8 mouse cellular contexts compared by ENCODE assay signal in the genomic region with DNA sequence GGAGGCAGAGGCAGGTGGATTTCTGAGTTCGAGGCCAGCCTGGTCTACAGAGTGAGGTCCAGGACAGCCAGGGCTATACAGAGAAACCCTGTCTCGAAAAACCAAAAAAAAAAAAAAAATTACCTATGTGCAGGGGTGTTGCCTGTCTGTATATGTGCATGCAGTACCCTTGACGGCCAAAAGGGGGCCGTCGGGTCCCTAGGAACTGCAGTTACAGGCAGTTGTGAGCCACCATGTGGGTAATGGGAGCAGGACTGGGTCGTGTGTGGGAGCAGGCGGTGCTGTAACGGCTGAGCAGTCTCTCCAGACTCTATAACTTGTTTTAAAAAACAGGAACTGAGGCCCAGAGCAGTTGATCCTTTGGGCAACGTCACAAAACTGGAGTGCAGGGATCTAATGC. TPM values are rescaled to one million over a fixed set of nuclear protein-coding genes. Genes with fewer than 3 reads are reported as not detected.
DNase-seq lines count a peak whose midpoint lies in the region; ATAC-seq and TF ChIP-seq lines count a peak whose summit lies in the region.

No protein-coding gene starts in this region.

- no peak for TF ChIP-seq POLR2A in heart, adult 2 months (IDR thresholded peaks at IDR 0.05; ENCODE audit: insufficient read depth, low read depth, low read length)

- ATAC-seq in activated CD4-positive, CD25-positive, alpha-beta regulatory T cell, adult 4 months = peak; percentile 34
- ATAC-seq in forebrain, postnatal 0 days = peak; percentile 49
- no peak for ATAC-seq in midbrain, postnatal 0 days (ENCODE audit: low FRiP score)

- no peak overlapping the region for H3K9ac ChIP-seq in heart, adult 2 months (ENCODE audit: low read depth, low read length)
- no peak overlapping the region for H3K9ac ChIP-seq in forebrain, postnatal 0 days
- H3K9ac ChIP-seq in midbrain, postnatal 0 days (replicated peaks; ENCODE audit: low read length, poor library complexity, severe bottlenecking) = no peak overlapping the region

- no peaks in the 10 kb centered on the region for H3K27me3 ChIP-seq in heart, adult 2 months (ENCODE audit: control insufficient read depth, insufficient read depth, low read length)
- H3K27me3 ChIP-seq in forebrain, postnatal 0 days (ENCODE audit: insufficient read depth, low read length) = no peaks in the 10 kb centered on the region
- no peaks in the 10 kb centered on the region for H3K27me3 ChIP-seq in midbrain, postnatal 0 days (ENCODE audit: insufficient read depth, low read length)

- peaks cover 3% of the 10 kb centered on the region; the same call in 1 of the 2 replicates for H3K4me1 ChIP-seq in heart, adult 2 months (ENCODE audit: control insufficient read depth, insufficient read depth, low read length)
- peaks cover 17% of the 10 kb centered on the region for H3K4me1 ChIP-seq in forebrain, postnatal 0 days (ENCODE audit: insufficient read depth)
- H3K4me1 ChIP-seq in midbrain, postnatal 0 days (ENCODE audit: insufficient read depth, low read length) = peaks cover 24% of the 10 kb centered on the region

- no peaks in the 10 kb centered on the region for H3K9me3 ChIP-seq in forebrain, postnatal 0 days (ENCODE audit: low read length)
- no peaks in the 10 kb centered on the region for H3K9me3 ChIP-seq in midbrain, postnatal 0 days (ENCODE audit: low read length)

- H3K27ac ChIP-seq in heart, adult 2 months = no peak overlapping the region
- H3K27ac ChIP-seq in forebrain, postnatal 0 days (ENCODE audit: low read depth, low read length) = peak overlapping the region; percentile 73
- peak overlapping the region; percentile 69 for H3K27ac ChIP-seq in midbrain, postnatal 0 days (ENCODE audit: low read depth, low read length)

- no peak for DNase-seq in heart, adult 2 months
- DNase-seq in heart, postnatal 10 days = no peak
- DNase-seq in 3T3-L1 (ENCODE audit: low read depth, low spot score) = peak; percentile 51
- DNase-seq in forebrain, postnatal 0 days = peak; percentile 77
- peak; percentile 70 for DNase-seq in midbrain, postnatal 0 days (ENCODE audit: low spot score)
- no peak for DNase-seq in frontal cortex, postnatal 25 days (ENCODE audit: low spot score in 2 of 2)
- no peak for DNase-seq in gastrocnemius, postnatal 25 days

- TF ChIP-seq EP300 in heart, adult 2 months (IDR thresholded peaks at IDR 0.05; ENCODE audit: insufficient read depth, low read depth, low read length) = no peak

- H3K36me3 ChIP-seq in heart, adult 2 months (ENCODE audit: control insufficient read depth, insufficient read depth, low read length) = no peaks in the 10 kb centered on the region
- H3K36me3 ChIP-seq in forebrain, postnatal 0 days (ENCODE audit: insufficient read depth) = peaks cover 30% of the 10 kb centered on the region
- peaks cover 26% of the 10 kb centered on the region for H3K36me3 ChIP-seq in midbrain, postnatal 0 days (ENCODE audit: insufficient read depth, low read length)

- no peak overlapping the region for H3K4me2 ChIP-seq in forebrain, postnatal 0 days (ENCODE audit: low read depth)
- H3K4me2 ChIP-seq in midbrain, postnatal 0 days (ENCODE audit: low read depth, low read length, poor library complexity, severe bottlenecking) = no peak overlapping the region

- H3K4me3 ChIP-seq in heart, adult 2 months = no peak overlapping the region
- no peak overlapping the region for H3K4me3 ChIP-seq in forebrain, postnatal 0 days (ENCODE audit: low read depth, low read length)
- no peak overlapping the region for H3K4me3 ChIP-seq in midbrain, postnatal 0 days (ENCODE audit: low read depth, low read length)

- intact Hi-C loops in heart, adult 2 months (cut with DNase I) = no loop called here
- intact Hi-C loops in heart, postnatal 10 days (cut with DNase I) = no loop called here

- 18% methylated on average over 9 of the region's 9 CpGs for WGBS in heart, adult 2 months
- 15% methylated on average over 9 of the region's 9 CpGs for WGBS in forebrain, postnatal 0 days
- WGBS in midbrain, postnatal 0 days = 12% methylated on average over 8 of the region's 9 CpGs

- TF ChIP-seq CTCF in heart, adult 2 months (IDR thresholded peaks at IDR 0.05) = peak; percentile 59
- peak; percentile 75 for TF ChIP-seq CTCF in forebrain, postnatal 0 days (IDR thresholded peaks at IDR 0.05; ENCODE audit: low read depth)
- peak; percentile 76 for TF ChIP-seq CTCF in midbrain, postnatal 0 days (IDR thresholded peaks at IDR 0.05)

- no peaks in the 10 kb centered on the region for H3K79me2 ChIP-seq in heart, adult 2 months (replicated peaks; ENCODE audit: control insufficient read depth, insufficient read depth, low read length)

RNA-seq across cellular contexts. Expression of gene Celf5, which starts 1.5 kb away (rescaled TPM):
- under 1 TPM in 1 of 2 experiments, not detected in 1; 0.16 TPM for total RNA-seq in heart, adult 2 months (2021)
- 0.39 and 0.73 TPM in 2 replicates for polyA plus RNA-seq in heart, adult 2 months (2012; rRNA removed)
- total RNA-seq in heart, postnatal 10 days (2021) = under 1 TPM; 0.32 to 0.48 TPM
- polyA plus RNA-seq in activated CD4-positive, CD25-positive, alpha-beta regulatory T cell, adult 4 months (2017; shearing (Covaris generic)) = 1 to 10 TPM in 1 of 2 experiments, under 1 TPM in 1; 0.44 to 1.5 TPM
- 122 and 166 TPM in 2 replicates for total RNA-seq in forebrain, postnatal 0 days (2014; rRNA removed)
- 59.9 and 71.3 TPM in 2 replicates for polyA plus RNA-seq in forebrain, postnatal 0 days (2015; fragmentation: Nextera tagmentation; extraction: Ambion mirVana)
- 142 and 206 TPM in 2 replicates for total RNA-seq in midbrain, postnatal 0 days (2014; rRNA removed)
- 61.5 and 74.0 TPM in 2 replicates for polyA plus RNA-seq in midbrain, postnatal 0 days (2015; fragmentation: Nextera tagmentation; extraction: Ambion mirVana)
- total RNA-seq in gastrocnemius, postnatal 25 days (2021) = under 1 TPM in 1 of 2 experiments, not detected in 1; 0.24 TPM

RNA-seq across cellular contexts. Expression of gene Ncln, which starts 12.2 kb away (rescaled TPM):
- total RNA-seq in heart, adult 2 months (2021) = 10 to 100 TPM; 68.6 to 74.2 TPM
- polyA plus RNA-seq in heart, adult 2 months (2012; rRNA removed) = 107 and 116 TPM in 2 replicates
- total RNA-seq in heart, postnatal 10 days (2021) = 10 to 100 TPM; 64.0 to 65.0 TPM
- 10 to 100 TPM; 33.4 to 41.8 TPM for polyA plus RNA-seq in activated CD4-positive, CD25-positive, alpha-beta regulatory T cell, adult 4 months (2017; shearing (Covaris generic))
- 83.3 and 105 TPM in 2 replicates for total RNA-seq in forebrain, postnatal 0 days (2014; rRNA removed)
- 57.1 and 65.0 TPM in 2 replicates for polyA plus RNA-seq in forebrain, postnatal 0 days (2015; fragmentation: Nextera tagmentation; extraction: Ambion mirVana)
- 83.0 and 93.1 TPM in 2 replicates for total RNA-seq in midbrain, postnatal 0 days (2014; rRNA removed)
- 58.1 and 63.3 TPM in 2 replicates for polyA plus RNA-seq in midbrain, postnatal 0 days (2015; fragmentation: Nextera tagmentation; extraction: Ambion mirVana)
- total RNA-seq in gastrocnemius, postnatal 25 days (2021) = 10 to 100 TPM; 34.2 to 47.8 TPM

RNA-seq across cellular contexts. Expression of gene S1pr4, which starts 15.9 kb away (rescaled TPM):
- 1 to 10 TPM in 1 of 2 experiments, under 1 TPM in 1; 0.81 to 1.1 TPM for total RNA-seq in heart, adult 2 months (2021)
- 2.0 and 3.1 TPM in 2 replicates for polyA plus RNA-seq in heart, adult 2 months (2012; rRNA removed)
- total RNA-seq in heart, postnatal 10 days (2021) = under 1 TPM; 0.86 to 0.87 TPM
- polyA plus RNA-seq in activated CD4-positive, CD25-positive, alpha-beta regulatory T cell, adult 4 months (2017; shearing (Covaris generic)) = 10 to 100 TPM; 70.0 to 70.7 TPM
- total RNA-seq in forebrain, postnatal 0 days (2014; rRNA removed) = 0.38 TPM in 1 of 2 replicates, not detected in the other
- polyA plus RNA-seq in forebrain, postnatal 0 days (2015; fragmentation: Nextera tagmentation; extraction: Ambion mirVana) = 0.31 and 0.39 TPM in 2 replicates
- 0.09 and 0.16 TPM in 2 replicates for total RNA-seq in midbrain, postnatal 0 days (2014; rRNA removed)
- polyA plus RNA-seq in midbrain, postnatal 0 days (2015; fragmentation: Nextera tagmentation; extraction: Ambion mirVana) = 0.40 and 0.41 TPM in 2 replicates
- under 1 TPM; 0.99 to 1.00 TPM for total RNA-seq in gastrocnemius, postnatal 25 days (2021)

RNA-seq across cellular contexts. Expression of gene Nfic, which starts 28.5 kb away (rescaled TPM):
- 100 to 1,000 TPM in 1 of 2 experiments, 10 to 100 TPM in 1; 94.2 to 104 TPM for total RNA-seq in heart, adult 2 months (2021)
- 59.9 and 80.1 TPM in 2 replicates for polyA plus RNA-seq in heart, adult 2 months (2012; rRNA removed)
- total RNA-seq in heart, postnatal 10 days (2021) = 100 to 1,000 TPM; 139 to 163 TPM
- polyA plus RNA-seq in activated CD4-positive, CD25-positive, alpha-beta regulatory T cell, adult 4 months (2017; shearing (Covaris generic)) = 10 to 100 TPM; 15.2 to 16.0 TPM
- total RNA-seq in forebrain, postnatal 0 days (2014; rRNA removed) = 9.0 and 14.5 TPM in 2 replicates
- 14.8 and 23.1 TPM in 2 replicates for polyA plus RNA-seq in forebrain, postnatal 0 days (2015; fragmentation: Nextera tagmentation; extraction: Ambion mirVana)
- total RNA-seq in midbrain, postnatal 0 days (2014; rRNA removed) = 16.2 and 17.4 TPM in 2 replicates
- 19.1 and 21.3 TPM in 2 replicates for polyA plus RNA-seq in midbrain, postnatal 0 days (2015; fragmentation: Nextera tagmentation; extraction: Ambion mirVana)
- 100 to 1,000 TPM; 215 to 268 TPM for total RNA-seq in gastrocnemius, postnatal 25 days (2021)

RNA-seq across cellular contexts. Expression of gene Gna15, which starts 40.0 kb away (rescaled TPM):
- total RNA-seq in heart, adult 2 months (2021) = 1 to 10 TPM; 1.1 to 1.5 TPM
- polyA plus RNA-seq in heart, adult 2 months (2012; rRNA removed) = 1.1 and 1.2 TPM in 2 replicates
- under 1 TPM; 0.60 to 0.74 TPM for total RNA-seq in heart, postnatal 10 days (2021)
- 10 to 100 TPM; 55.2 to 62.0 TPM for polyA plus RNA-seq in activated CD4-positive, CD25-positive, alpha-beta regulatory T cell, adult 4 months (2017; shearing (Covaris generic))
- 1.3 and 1.5 TPM in 2 replicates for total RNA-seq in forebrain, postnatal 0 days (2014; rRNA removed)
- 1.3 and 1.6 TPM in 2 replicates for polyA plus RNA-seq in forebrain, postnatal 0 days (2015; fragmentation: Nextera tagmentation; extraction: Ambion mirVana)
- total RNA-seq in midbrain, postnatal 0 days (2014; rRNA removed) = 0.94 and 2.1 TPM in 2 replicates
- 1.1 and 1.2 TPM in 2 replicates for polyA plus RNA-seq in midbrain, postnatal 0 days (2015; fragmentation: Nextera tagmentation; extraction: Ambion mirVana)
- total RNA-seq in gastrocnemius, postnatal 25 days (2021) = under 1 TPM; 0.36 to 0.62 TPM

Comparison
In these comparisons a context has a peak if more than half of its experiments do, and no peak if none do; other contexts are left out.
1. DNase-seq: peak in 3T3-L1 (single experiment), forebrain, postnatal 0 days (single experiment) and midbrain, postnatal 0 days (single experiment); none in heart, adult 2 months (0 of 2), heart, postnatal 10 days (0 of 2), frontal cortex, postnatal 25 days (0 of 2) and gastrocnemius, postnatal 25 days (single experiment).
2. RNA of gene Celf5, which starts 1.5 kb away (total RNA-seq): 122 to 166 TPM in forebrain, postnatal 0 days and 142 to 206 TPM in midbrain, postnatal 0 days; 0.32 to 0.48 TPM in heart, postnatal 10 days, 0.24 TPM in gastrocnemius, postnatal 25 days and 0.16 TPM in heart, adult 2 months; every median in the first group is over 10 times any median in the second.
3. Peak in every context shown above with its lines, with median percentiles within 50 percentile points of each other: CTCF ChIP-seq.